Mouse (Mus musculus) heart, postnatal 0 days (tissue): ENCODE data around the gene Serpinb1c.

Experiments
- CTCF ChIP-seq: IDR thresholded peaks from 2 replicates; pipeline ENCODE4 v1.5.1; 2016; ENCODE audit warnings: antibody characterized with exemption, control low read depth, low read depth
- EP300 ChIP-seq: IDR thresholded peaks from 2 replicates; pipeline ENCODE4 v1.6.1; 2016; ENCODE audit warnings: antibody characterized with exemption, low read depth

DNA sequence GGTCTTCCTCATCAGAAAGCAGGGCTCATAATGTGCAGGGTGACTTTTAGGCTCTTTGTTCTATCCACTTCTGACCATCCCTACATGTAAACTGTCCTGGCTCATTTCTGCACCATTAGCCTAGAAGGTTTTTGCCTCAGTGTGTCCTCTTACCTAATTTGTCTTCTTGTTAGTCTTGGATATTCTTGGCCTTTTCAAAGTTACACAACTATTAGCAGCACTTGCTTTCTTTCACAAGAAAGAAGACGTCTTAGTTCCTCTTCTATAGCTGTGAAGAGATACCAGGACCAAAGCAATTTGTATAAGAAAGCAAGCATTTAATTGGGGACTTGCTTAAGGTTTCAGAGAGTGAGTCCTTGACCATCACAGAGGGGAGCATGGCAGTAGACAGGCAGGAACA lies 24.1 kb downstream of the Serpinb1c start:
- TF ChIP-seq CTCF (no peak), EP300 (no peak)
